Mouse (Mus musculus): Measurements from ENCODE around the gene Ascc1. TPM values are rescaled to one million over a fixed set of nuclear protein-coding genes. Genes with fewer than 3 reads are reported as not detected.
"Not testable (repeated sequence)": the region's sequence is repeated elsewhere in the genome, so short reads cannot be mapped to it uniquely, and the experiment has no call there.

The Ascc1 gene
- polyA plus RNA-seq, 1 experiment from 2014 or later: 43.6 TPM

GRCm38 (mm10) chr10:59981792-59982191 is 20.8 kb upstream of the Ascc1 start:
- Histone ChIP-seq H3K4me2 (ENCODE audit: low read depth, low read length) (no peak overlapping the region), H3K4me1 (ENCODE audit: control insufficient read depth, insufficient read depth, low read length) (peaks cover 12% of the 10 kb centered on the region), H3K27me3 (ENCODE audit: control insufficient read depth, insufficient read depth, low read length) (no peaks in the 10 kb centered on the region), H3K36me3 (ENCODE audit: control insufficient read depth, insufficient read depth, low read length) (peaks cover 2% of the 10 kb centered on the region; the same call in 1 of the 2 replicates), H3K9me3 (ENCODE audit: control insufficient read depth, low read length) (no peaks in the 10 kb centered on the region), H3K9ac (replicated peaks; ENCODE audit: low read depth, low read length) (no peak overlapping the region), H3K27ac (ENCODE audit: low read depth, low read length) (no peak overlapping the region), H3K4me3 (ENCODE audit: low read depth, low read length) (no peak overlapping the region)
- no peak for ATAC-seq (ENCODE audit: low read depth)
- WGBS: 82% methylated on average over 9 of the region's 9 CpGs

GRCm38 (mm10) chr10:59982379-59982873 is 20.2 kb upstream of the Ascc1 start:
- Histone ChIP-seq H3K4me3 (ENCODE audit: low read depth, low read length) (no peak overlapping the region), H3K27ac (ENCODE audit: low read depth, low read length) (no peak overlapping the region), H3K27me3 (ENCODE audit: control insufficient read depth, insufficient read depth, low read length) (no peaks in the 10 kb centered on the region), H3K4me2 (ENCODE audit: low read depth, low read length) (no peak overlapping the region), H3K9me3 (ENCODE audit: control insufficient read depth, low read length) (no peaks in the 10 kb centered on the region), H3K9ac (replicated peaks; ENCODE audit: low read depth, low read length) (no peak overlapping the region), H3K36me3 (ENCODE audit: control insufficient read depth, insufficient read depth, low read length) (peaks cover 7% of the 10 kb centered on the region; the same call in 1 of the 2 replicates), H3K4me1 (ENCODE audit: control insufficient read depth, insufficient read depth, low read length) (peaks cover 12% of the 10 kb centered on the region)
- no peak for ATAC-seq (ENCODE audit: low read depth)
- 95% methylated on average over 12 of the region's 12 CpGs for WGBS

- no peak for ATAC-seq (ENCODE audit: low read depth)
- no peaks in the 10 kb centered on the region for H3K4me1 ChIP-seq (ENCODE audit: control insufficient read depth, insufficient read depth, low read length)
- no peak overlapping the region for H3K4me3 ChIP-seq (ENCODE audit: low read depth, low read length)
- no peak overlapping the region for H3K9ac ChIP-seq (replicated peaks; ENCODE audit: low read depth, low read length)
- H3K9me3 ChIP-seq (ENCODE audit: control insufficient read depth, low read length): no peaks in the 10 kb centered on the region
- peaks cover 31% of the 10 kb centered on the region for H3K36me3 ChIP-seq (ENCODE audit: control insufficient read depth, insufficient read depth, low read length)
- 87% methylated on average over 4 of the region's 4 CpGs for WGBS
- no peak overlapping the region for H3K4me2 ChIP-seq (ENCODE audit: low read depth, low read length)
- no peaks in the 10 kb centered on the region for H3K27me3 ChIP-seq (ENCODE audit: control insufficient read depth, insufficient read depth, low read length)
- H3K27ac ChIP-seq (ENCODE audit: low read depth, low read length): no peak overlapping the region
Measured at GRCm38 (mm10) chr10:59988036-59988435, 14.6 kb upstream of the Ascc1 start.

- Histone ChIP-seq H3K36me3 (ENCODE audit: control insufficient read depth, insufficient read depth, low read length) (peaks cover 34% of the 10 kb centered on the region), H3K4me2 (ENCODE audit: low read depth, low read length) (no peak overlapping the region), H3K27ac (ENCODE audit: low read depth, low read length) (no peak overlapping the region), H3K4me1 (ENCODE audit: control insufficient read depth, insufficient read depth, low read length) (no peaks in the 10 kb centered on the region), H3K4me3 (ENCODE audit: low read depth, low read length) (no peak overlapping the region), H3K9ac (replicated peaks; ENCODE audit: low read depth, low read length) (no peak overlapping the region), H3K9me3 (ENCODE audit: control insufficient read depth, low read length) (no peaks in the 10 kb centered on the region), H3K27me3 (ENCODE audit: control insufficient read depth, insufficient read depth, low read length) (no peaks in the 10 kb centered on the region)
- 97% methylated on average over 9 of the region's 9 CpGs for WGBS
- no peak for ATAC-seq (ENCODE audit: low read depth)
Measured at GRCm38 (mm10) chr10:59990393-59990792, 12.2 kb upstream of the Ascc1 start.

GRCm38 (mm10) chr10:59991262-59991880 is 11.2 kb upstream of the Ascc1 start:
- Histone ChIP-seq H3K27ac (ENCODE audit: low read depth, low read length) (no peak overlapping the region), H3K27me3 (ENCODE audit: control insufficient read depth, insufficient read depth, low read length) (no peaks in the 10 kb centered on the region), H3K4me3 (ENCODE audit: low read depth, low read length) (no peak overlapping the region), H3K4me2 (ENCODE audit: low read depth, low read length) (no peak overlapping the region), H3K36me3 (ENCODE audit: control insufficient read depth, insufficient read depth, low read length) (peaks cover 39% of the 10 kb centered on the region), H3K4me1 (ENCODE audit: control insufficient read depth, insufficient read depth, low read length) (no peaks in the 10 kb centered on the region), H3K9ac (replicated peaks; ENCODE audit: low read depth, low read length) (no peak overlapping the region), H3K9me3 (ENCODE audit: control insufficient read depth, low read length) (no peaks in the 10 kb centered on the region)
- ATAC-seq (ENCODE audit: low read depth): no peak
- 54% methylated on average over 9 of the region's 9 CpGs for WGBS

GRCm38 (mm10) chr10:59992024-59992423 is 10.6 kb upstream of the Ascc1 start:
- H3K4me2 ChIP-seq (ENCODE audit: low read depth, low read length): no peak overlapping the region
- H3K4me3 ChIP-seq (ENCODE audit: low read depth, low read length): no peak overlapping the region
- no peaks in the 10 kb centered on the region for H3K9me3 ChIP-seq (ENCODE audit: control insufficient read depth, low read length)
- no peak overlapping the region for H3K9ac ChIP-seq (replicated peaks; ENCODE audit: low read depth, low read length)
- WGBS: 92% methylated on average over 8 of the region's 8 CpGs
- H3K36me3 ChIP-seq (ENCODE audit: control insufficient read depth, insufficient read depth, low read length): peaks cover 37% of the 10 kb centered on the region
- H3K27ac ChIP-seq (ENCODE audit: low read depth, low read length): no peak overlapping the region
- H3K27me3 ChIP-seq (ENCODE audit: control insufficient read depth, insufficient read depth, low read length): no peaks in the 10 kb centered on the region
- no peaks in the 10 kb centered on the region for H3K4me1 ChIP-seq (ENCODE audit: control insufficient read depth, insufficient read depth, low read length)
- ATAC-seq (ENCODE audit: low read depth): no peak

- not testable (repeated sequence) for H3K4me1 ChIP-seq (ENCODE audit: control insufficient read depth, insufficient read depth, low read length); H3K9ac ChIP-seq (replicated peaks; ENCODE audit: low read depth, low read length); H3K4me2 ChIP-seq (ENCODE audit: low read depth, low read length); H3K4me3 ChIP-seq (ENCODE audit: low read depth, low read length); ATAC-seq (ENCODE audit: low read depth); H3K27ac ChIP-seq (ENCODE audit: low read depth, low read length); H3K27me3 ChIP-seq (ENCODE audit: control insufficient read depth, insufficient read depth, low read length); H3K9me3 ChIP-seq (ENCODE audit: control insufficient read depth, low read length)
- WGBS: 94% methylated on average over 2 of the region's 3 CpGs
- peaks cover 25% of the 10 kb centered on the region for H3K36me3 ChIP-seq (ENCODE audit: control insufficient read depth, insufficient read depth, low read length)
Measured at GRCm38 (mm10) chr10:59993813-59994212, 8.8 kb upstream of the Ascc1 start.

GRCm38 (mm10) chr10:59995889-59996288 is 6.7 kb upstream of the Ascc1 start:
- WGBS: 94% methylated on average over 6 of the region's 6 CpGs
- Histone ChIP-seq H3K9me3 (ENCODE audit: control insufficient read depth, low read length) (no peaks in the 10 kb centered on the region), H3K27ac (ENCODE audit: low read depth, low read length) (no peak overlapping the region), H3K27me3 (ENCODE audit: control insufficient read depth, insufficient read depth, low read length) (no peaks in the 10 kb centered on the region), H3K4me3 (ENCODE audit: low read depth, low read length) (no peak overlapping the region), H3K4me2 (ENCODE audit: low read depth, low read length) (no peak overlapping the region), H3K4me1 (ENCODE audit: control insufficient read depth, insufficient read depth, low read length) (no peaks in the 10 kb centered on the region), H3K9ac (replicated peaks; ENCODE audit: low read depth, low read length) (no peak overlapping the region), H3K36me3 (ENCODE audit: control insufficient read depth, insufficient read depth, low read length) (0 out of 2 replicates have a peak, but pooled peaks cover 11% of the 10 kb centered on the region)
- ATAC-seq (ENCODE audit: low read depth): no peak

GRCm38 (mm10) chr10:59997591-59997990 is 5.0 kb upstream of the Ascc1 start:
- H3K9me3 ChIP-seq (ENCODE audit: control insufficient read depth, low read length): no peaks in the 10 kb centered on the region
- no peak overlapping the region for H3K27ac ChIP-seq (ENCODE audit: low read depth, low read length)
- 30% methylated on average over 7 of the region's 7 CpGs for WGBS
- no peak overlapping the region for H3K4me3 ChIP-seq (ENCODE audit: low read depth, low read length)
- H3K9ac ChIP-seq (replicated peaks; ENCODE audit: low read depth, low read length): no peak overlapping the region
- 0 out of 2 replicates have a peak, but pooled peaks cover 11% of the 10 kb centered on the region for H3K36me3 ChIP-seq (ENCODE audit: control insufficient read depth, insufficient read depth, low read length)
- peaks cover 5% of the 10 kb centered on the region; the same call in 1 of the 2 replicates for H3K4me1 ChIP-seq (ENCODE audit: control insufficient read depth, insufficient read depth, low read length)
- H3K4me2 ChIP-seq (ENCODE audit: low read depth, low read length): no peak overlapping the region
- H3K27me3 ChIP-seq (ENCODE audit: control insufficient read depth, insufficient read depth, low read length): no peaks in the 10 kb centered on the region
- no peak for ATAC-seq (ENCODE audit: low read depth)

Data from neural tube, embryonic 14.5 days (tissue).